11 mouse cellular contexts compared by ENCODE assay signal in the genomic region with DNA sequence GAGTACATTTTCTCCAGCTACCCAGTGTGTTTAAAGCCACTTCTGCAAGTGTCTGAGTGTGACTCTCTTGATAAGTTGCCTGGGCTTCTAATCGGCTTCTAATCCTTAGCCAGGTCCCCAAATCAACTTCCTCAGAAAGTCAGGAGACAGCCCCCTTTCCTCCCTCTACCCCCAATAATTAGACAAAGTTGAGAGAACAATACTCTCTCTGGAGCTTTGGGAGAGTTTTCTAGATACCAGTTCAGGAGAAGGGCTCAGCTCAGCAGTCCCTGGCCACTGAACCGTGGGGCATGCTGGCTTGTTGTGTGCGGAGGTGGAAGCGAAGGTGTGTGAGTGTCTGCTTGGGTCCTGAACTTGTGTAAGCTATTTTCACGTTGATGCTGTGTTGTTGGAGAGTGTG. TPM values are rescaled to one million over a fixed set of nuclear protein-coding genes. Genes with fewer than 3 reads are reported as not detected.
DNase-seq lines count a peak whose midpoint lies in the region; ATAC-seq lines count a peak whose summit lies in the region.
"Had no signal": no experiment of that assay in that cellular context is flagged by ENCODE, and none has a peak within 500 bp of the region (broad histone marks: within the 10 kb centered on the region; RNA-seq: fewer than 3 reads in every experiment).

No protein-coding gene starts in this region.

- H3K9me3 ChIP-seq in embryonic facial prominence, embryonic 12.5 days = no peaks in the 10 kb centered on the region
- no peaks in the 10 kb centered on the region for H3K9me3 ChIP-seq in embryonic facial prominence, embryonic 10.5 days
- H3K9me3 ChIP-seq in kidney, embryonic 15.5 days (replicated peaks) = no peaks in the 10 kb centered on the region
- H3K9me3 ChIP-seq in limb, embryonic 15.5 days = no peaks in the 10 kb centered on the region
- H3K9me3 ChIP-seq: hindbrain, embryonic 12.5 days had no signal

- H3K4me2 ChIP-seq in embryonic facial prominence, embryonic 12.5 days (replicated peaks) = peak overlapping the region; percentile 19; the same call in 1 of the 2 replicates
- peak overlapping the region; percentile 30; the same call in 1 of the 2 replicates for H3K4me2 ChIP-seq in kidney, embryonic 15.5 days
- peak overlapping the region; percentile 45 for H3K4me2 ChIP-seq in limb, embryonic 15.5 days
- H3K4me2 ChIP-seq: hindbrain, embryonic 12.5 days had no signal

- DNase-seq in embryonic facial prominence, embryonic 10.5 days (ENCODE audit: low spot score) = no peak
- no peak for DNase-seq in kidney, adult 18-20 months
- peak; percentile 22 for DNase-seq in 3134 (ENCODE audit: extremely low read depth, insufficient read length, low spot score)
- DNase-seq in frontal cortex, postnatal 36 days (ENCODE audit: low spot score in 2 of 2) = no peak
- DNase-seq: left cerebral cortex, postnatal 4 days; thymus, postnatal 4 days had no signal

- no peak overlapping the region for H3K27ac ChIP-seq in embryonic facial prominence, embryonic 12.5 days
- H3K27ac ChIP-seq in embryonic facial prominence, embryonic 10.5 days (replicated peaks) = no peak overlapping the region; the same call in 1 of the 2 replicates
- H3K27ac ChIP-seq in kidney, embryonic 15.5 days = peak overlapping the region; percentile 41
- H3K27ac ChIP-seq in limb, embryonic 15.5 days = peak overlapping the region; percentile 47; the same call in 1 of the 2 replicates
- H3K27ac ChIP-seq: hindbrain, embryonic 12.5 days had no signal

- no peak for ATAC-seq in embryonic facial prominence, embryonic 12.5 days (ENCODE audit: insufficient number of reproducible peaks, insufficient read depth, low FRiP score, low TSS enrichment)
- ATAC-seq in kidney, embryonic 15.5 days (replicated peaks; ENCODE audit: low FRiP score) = no peak
- ATAC-seq in limb, embryonic 15.5 days (ENCODE audit: insufficient number of reproducible peaks, low FRiP score, low TSS enrichment, low read depth) = no peak
- no peak for ATAC-seq in CD4-positive, CD25-positive, alpha-beta regulatory T cell, adult 4 months

- H3K36me3 ChIP-seq in embryonic facial prominence, embryonic 12.5 days = no peaks in the 10 kb centered on the region
- no peaks in the 10 kb centered on the region for H3K36me3 ChIP-seq in embryonic facial prominence, embryonic 10.5 days (replicated peaks)
- H3K36me3 ChIP-seq in kidney, embryonic 15.5 days = no peaks in the 10 kb centered on the region
- no peaks in the 10 kb centered on the region for H3K36me3 ChIP-seq in limb, embryonic 15.5 days
- H3K36me3 ChIP-seq: hindbrain, embryonic 12.5 days had no signal

- no peaks in the 10 kb centered on the region for H3K27me3 ChIP-seq in embryonic facial prominence, embryonic 12.5 days
- H3K27me3 ChIP-seq in embryonic facial prominence, embryonic 10.5 days (replicated peaks; ENCODE audit: low read depth, poor library complexity, severe bottlenecking) = peaks cover 3% of the 10 kb centered on the region; the same call in 1 of the 2 replicates
- H3K27me3 ChIP-seq in kidney, embryonic 15.5 days = no peaks in the 10 kb centered on the region
- no peaks in the 10 kb centered on the region for H3K27me3 ChIP-seq in limb, embryonic 15.5 days
- H3K27me3 ChIP-seq: hindbrain, embryonic 12.5 days had no signal

- H3K4me1 ChIP-seq in embryonic facial prominence, embryonic 12.5 days = peaks cover 36% of the 10 kb centered on the region
- peaks cover 72% of the 10 kb centered on the region for H3K4me1 ChIP-seq in embryonic facial prominence, embryonic 10.5 days
- peaks cover 18% of the 10 kb centered on the region for H3K4me1 ChIP-seq in kidney, embryonic 15.5 days
- H3K4me1 ChIP-seq in limb, embryonic 15.5 days = peaks cover 88% of the 10 kb centered on the region

- H3K9ac ChIP-seq in embryonic facial prominence, embryonic 12.5 days = no peak overlapping the region
- H3K9ac ChIP-seq in kidney, embryonic 15.5 days = no peak overlapping the region
- H3K9ac ChIP-seq in limb, embryonic 15.5 days = no peak overlapping the region
- H3K9ac ChIP-seq: hindbrain, embryonic 12.5 days had no signal

- WGBS in embryonic facial prominence, embryonic 12.5 days = 77% methylated on average over 5 of the region's 5 CpGs
- WGBS in embryonic facial prominence, embryonic 10.5 days = 81% methylated on average over 5 of the region's 5 CpGs
- WGBS in kidney, embryonic 15.5 days = 85% methylated on average over 5 of the region's 5 CpGs
- 73% methylated on average over 5 of the region's 5 CpGs for WGBS in limb, embryonic 15.5 days

- no peak overlapping the region for H3K4me3 ChIP-seq in embryonic facial prominence, embryonic 12.5 days
- H3K4me3 ChIP-seq in embryonic facial prominence, embryonic 10.5 days = no peak overlapping the region
- peak overlapping the region; percentile 15; the same call in 1 of the 2 replicates for H3K4me3 ChIP-seq in kidney, embryonic 15.5 days (replicated peaks)
- peak overlapping the region; percentile 34 for H3K4me3 ChIP-seq in limb, embryonic 15.5 days
- H3K4me3 ChIP-seq: hindbrain, embryonic 12.5 days had no signal

RNA-seq across cellular contexts. Expression of gene Aqp1, which starts 1.0 kb away (rescaled TPM):
- polyA plus RNA-seq in embryonic facial prominence, embryonic 12.5 days (2016; fragmentation: Nextera tagmentation; extraction: Ambion mirVana) = 9.8 and 11.1 TPM in 2 replicates
- polyA plus RNA-seq in embryonic facial prominence, embryonic 10.5 days (2016; fragmentation: Nextera tagmentation; extraction: Ambion mirVana) = 0.29 and 0.76 TPM in 2 replicates
- polyA plus RNA-seq in kidney, embryonic 15.5 days (2015; fragmentation: Nextera tagmentation; extraction: Ambion mirVana) = 29.9 and 38.4 TPM in 2 replicates
- 119 and 122 TPM in 2 replicates for polyA plus RNA-seq in limb, embryonic 15.5 days (2015; fragmentation: Nextera tagmentation; extraction: Ambion mirVana)
- not detected for polyA plus RNA-seq in CD4-positive, CD25-positive, alpha-beta regulatory T cell, adult 4 months (2017; shearing (Covaris generic))

RNA-seq across cellular contexts. Expression of gene Ghrhr, which starts 38.9 kb away (rescaled TPM):
- polyA plus RNA-seq in embryonic facial prominence, embryonic 12.5 days (2016; fragmentation: Nextera tagmentation; extraction: Ambion mirVana) = not detected in 2 replicates
- not detected in 2 replicates for polyA plus RNA-seq in embryonic facial prominence, embryonic 10.5 days (2016; fragmentation: Nextera tagmentation; extraction: Ambion mirVana)
- 0.05 TPM in 1 of 2 replicates, not detected in the other for polyA plus RNA-seq in kidney, embryonic 15.5 days (2015; fragmentation: Nextera tagmentation; extraction: Ambion mirVana)
- polyA plus RNA-seq in limb, embryonic 15.5 days (2015; fragmentation: Nextera tagmentation; extraction: Ambion mirVana) = not detected in 2 replicates
- not detected for polyA plus RNA-seq in CD4-positive, CD25-positive, alpha-beta regulatory T cell, adult 4 months (2017; shearing (Covaris generic))
- polyA plus RNA-seq: hindbrain, embryonic 12.5 days had no signal

Comparison
In these comparisons a context has a peak if more than half of its experiments do, and no peak if none do; other contexts are left out.
1. H3K27ac ChIP-seq: peak in kidney, embryonic 15.5 days (single experiment) and limb, embryonic 15.5 days (single experiment); none in embryonic facial prominence, embryonic 12.5 days (single experiment) and embryonic facial prominence, embryonic 10.5 days (single experiment).
2. H3K4me3 ChIP-seq: peak in kidney, embryonic 15.5 days (single experiment) and limb, embryonic 15.5 days (single experiment); none in embryonic facial prominence, embryonic 12.5 days (single experiment) and embryonic facial prominence, embryonic 10.5 days (single experiment).
3. Peak in every context shown above with its lines, with median percentiles within 50 percentile points of each other: H3K4me2 ChIP-seq.